Mouse (Mus musculus): Measurements from ENCODE around the gene Fgfr2. TPM values are rescaled to one million over a fixed set of nuclear protein-coding genes. Genes with fewer than 3 reads are reported as not detected.
A peak's percentile ranks its signal among the peaks of the same experiment; 100 is the strongest.

The Fgfr2 gene
- polyA plus RNA-seq, 1 experiment from 2014 or later, result 104 TPM

DNA sequence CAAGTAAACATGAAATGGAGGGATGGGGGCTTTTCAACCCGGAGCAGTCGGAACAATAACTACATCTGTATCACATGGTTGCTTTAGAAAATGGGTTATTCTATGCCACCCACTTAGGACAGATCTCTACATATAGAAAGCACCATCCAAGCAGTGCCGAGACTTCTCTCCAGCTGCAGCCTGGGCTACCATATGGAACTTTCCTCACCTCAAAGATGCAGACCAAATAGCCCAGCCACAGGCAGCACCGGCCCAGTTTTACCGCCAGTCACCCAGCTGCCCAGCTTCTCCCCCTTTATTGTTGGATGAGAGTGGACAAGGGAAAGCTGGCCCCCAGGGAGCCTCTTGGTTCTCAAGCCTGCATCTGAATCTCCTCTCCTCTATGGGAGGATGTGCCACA is 1172.0 kb downstream of the Fgfr2 start:
- H3K27me3 ChIP-seq (replicated peaks), result no peaks in the 10 kb centered on the region
- WGBS, result 74% methylated on average over 5 of the region's 5 CpGs
- H3K9ac ChIP-seq, result no peak overlapping the region
- no peaks in the 10 kb centered on the region for H3K4me1 ChIP-seq
- ATAC-seq (ENCODE audit: insufficient read depth, low FRiP score, low read depth), result no peak
- no peaks in the 10 kb centered on the region for H3K9me3 ChIP-seq
- H3K4me3 ChIP-seq (replicated peaks), result no peak overlapping the region
- H3K27ac ChIP-seq, result no peak overlapping the region
- H3K36me3 ChIP-seq, result no peaks in the 10 kb centered on the region
- no peak overlapping the region for H3K4me2 ChIP-seq

DNA sequence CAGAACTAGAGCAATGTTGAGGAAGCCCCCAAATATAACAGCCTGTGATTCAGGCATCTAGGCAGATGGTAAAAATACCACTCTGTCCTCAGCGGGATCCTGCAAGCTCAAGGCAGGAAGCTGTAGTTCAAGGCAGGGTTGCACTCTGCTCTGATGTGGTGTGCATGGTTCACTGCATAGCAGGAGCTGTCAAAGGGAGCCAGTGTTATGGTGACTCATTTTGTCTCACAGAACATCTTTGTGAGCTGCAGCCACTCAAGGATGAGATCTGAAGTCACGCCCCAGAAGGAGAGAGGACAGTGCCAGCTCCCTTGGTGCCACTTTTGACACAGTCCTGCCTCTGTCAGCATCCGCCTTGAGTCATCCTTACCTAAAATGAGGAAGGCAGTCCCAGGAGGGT is 1185.5 kb downstream of the Fgfr2 start:
- no peak overlapping the region for H3K4me2 ChIP-seq
- H3K36me3 ChIP-seq, result no peaks in the 10 kb centered on the region
- no peak overlapping the region for H3K4me3 ChIP-seq (replicated peaks)
- H3K9ac ChIP-seq, result no peak overlapping the region
- no peak overlapping the region for H3K27ac ChIP-seq
- ATAC-seq (ENCODE audit: insufficient read depth, low FRiP score, low read depth), result no peak
- no peaks in the 10 kb centered on the region for H3K27me3 ChIP-seq (replicated peaks)
- H3K4me1 ChIP-seq, result no peaks in the 10 kb centered on the region
- no peaks in the 10 kb centered on the region for H3K9me3 ChIP-seq
- WGBS, result 73% methylated on average over 3 of the region's 3 CpGs

DNA sequence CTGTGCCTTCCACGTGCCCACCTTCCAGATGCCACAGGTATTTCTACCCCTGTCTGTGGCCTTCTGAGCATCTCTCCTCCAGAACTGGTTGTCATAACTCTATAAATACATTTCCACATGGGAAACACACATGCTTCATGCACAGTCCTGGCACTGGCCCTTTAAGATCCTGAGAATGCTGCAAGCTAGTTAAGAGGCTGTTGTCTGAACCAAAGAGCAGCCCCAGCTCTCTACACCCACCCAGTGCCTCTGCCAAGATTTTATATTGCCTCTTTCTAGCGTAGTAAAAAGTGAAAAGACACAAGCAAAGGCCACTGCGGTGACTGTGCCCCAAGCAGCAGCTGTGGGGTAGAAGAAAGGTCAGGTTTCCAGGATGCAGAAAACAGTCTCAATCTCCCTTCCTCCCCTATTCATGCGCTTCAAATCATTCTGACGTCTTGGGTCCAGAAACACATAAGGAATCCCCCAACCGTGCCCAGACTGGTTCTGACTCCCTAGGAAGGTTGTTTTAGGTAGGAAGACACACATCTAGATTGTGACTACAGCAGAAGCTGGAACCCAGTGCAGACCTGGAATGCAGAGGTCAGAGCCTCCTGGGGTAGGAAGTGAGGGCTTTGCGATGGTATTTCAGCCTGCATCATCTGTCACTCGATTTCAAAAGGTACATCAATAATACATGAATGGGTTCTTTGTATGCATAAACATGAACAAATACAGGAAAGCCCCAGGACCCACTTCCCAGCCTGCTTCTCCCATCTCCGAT is 1195.7 kb downstream of the Fgfr2 start:
- no peaks in the 10 kb centered on the region for H3K4me1 ChIP-seq
- no peak overlapping the region for H3K4me2 ChIP-seq
- ATAC-seq (ENCODE audit: insufficient read depth, low FRiP score, low read depth), result no peak
- no peak overlapping the region for H3K27ac ChIP-seq
- no peaks in the 10 kb centered on the region for H3K9me3 ChIP-seq
- H3K36me3 ChIP-seq, result no peaks in the 10 kb centered on the region
- no peak overlapping the region for H3K4me3 ChIP-seq (replicated peaks)
- H3K9ac ChIP-seq, result no peak overlapping the region
- 39% methylated on average over 9 of the region's 9 CpGs for WGBS
- H3K27me3 ChIP-seq (replicated peaks), result no peaks in the 10 kb centered on the region

DNA sequence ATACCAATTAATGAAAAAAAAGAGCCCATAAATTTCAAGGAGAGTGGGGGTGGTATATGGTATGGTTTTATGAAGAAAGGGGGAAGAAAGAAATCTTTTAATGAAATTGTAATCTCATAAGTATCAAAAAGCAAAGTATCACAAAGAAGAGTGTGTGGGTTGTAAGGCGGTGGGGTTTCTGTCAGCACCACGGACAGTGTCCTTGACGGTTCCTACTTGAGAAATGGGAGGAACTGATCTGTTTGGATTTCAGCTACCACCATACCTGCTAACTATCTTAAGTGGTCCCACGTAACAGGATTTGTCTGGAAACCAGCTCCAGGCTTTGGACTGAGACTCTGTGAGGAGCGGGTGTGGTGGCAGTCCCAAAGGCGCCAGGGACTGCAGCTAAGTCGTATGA is 1205.8 kb downstream of the Fgfr2 start:
- no peak overlapping the region for H3K4me3 ChIP-seq (replicated peaks)
- H3K9me3 ChIP-seq, result no peaks in the 10 kb centered on the region
- H3K4me2 ChIP-seq, result no peak overlapping the region
- H3K36me3 ChIP-seq, result no peaks in the 10 kb centered on the region
- H3K4me1 ChIP-seq, result no peaks in the 10 kb centered on the region
- no peaks in the 10 kb centered on the region for H3K27me3 ChIP-seq (replicated peaks)
- no peak overlapping the region for H3K9ac ChIP-seq
- H3K27ac ChIP-seq, result no peak overlapping the region
- ATAC-seq (ENCODE audit: insufficient read depth, low FRiP score, low read depth), result no peak
- 42% methylated on average over 7 of the region's 7 CpGs for WGBS

DNA sequence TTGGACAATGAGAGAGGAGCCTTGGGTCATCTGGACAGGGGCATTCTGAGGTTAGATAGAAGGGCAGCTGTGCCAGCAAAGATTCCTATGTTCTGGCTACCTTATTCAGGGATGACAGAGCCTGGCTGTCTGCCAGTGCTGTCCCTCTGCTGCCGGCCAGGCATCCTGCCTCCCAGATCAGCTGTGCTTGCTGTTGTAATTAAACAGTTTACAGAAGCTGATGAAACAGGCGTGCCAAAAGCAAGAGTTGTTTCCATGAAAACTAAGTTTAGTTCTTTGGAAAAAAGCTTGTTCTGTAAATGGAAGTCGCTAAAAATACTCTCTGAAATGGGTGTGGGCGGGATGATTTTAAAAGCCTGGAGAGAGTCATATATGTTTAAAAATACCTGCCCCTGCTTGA is 1213.5 kb downstream of the Fgfr2 start:
- H3K27ac ChIP-seq, result no peak overlapping the region
- H3K4me2 ChIP-seq, result no peak overlapping the region
- H3K36me3 ChIP-seq, result no peaks in the 10 kb centered on the region
- H3K9me3 ChIP-seq, result no peaks in the 10 kb centered on the region
- ATAC-seq (ENCODE audit: insufficient read depth, low FRiP score, low read depth), result no peak
- no peaks in the 10 kb centered on the region for H3K27me3 ChIP-seq (replicated peaks)
- 31% methylated on average over 4 of the region's 4 CpGs for WGBS
- no peak overlapping the region for H3K4me3 ChIP-seq (replicated peaks)
- H3K4me1 ChIP-seq, result no peaks in the 10 kb centered on the region
- H3K9ac ChIP-seq, result no peak overlapping the region

DNA sequence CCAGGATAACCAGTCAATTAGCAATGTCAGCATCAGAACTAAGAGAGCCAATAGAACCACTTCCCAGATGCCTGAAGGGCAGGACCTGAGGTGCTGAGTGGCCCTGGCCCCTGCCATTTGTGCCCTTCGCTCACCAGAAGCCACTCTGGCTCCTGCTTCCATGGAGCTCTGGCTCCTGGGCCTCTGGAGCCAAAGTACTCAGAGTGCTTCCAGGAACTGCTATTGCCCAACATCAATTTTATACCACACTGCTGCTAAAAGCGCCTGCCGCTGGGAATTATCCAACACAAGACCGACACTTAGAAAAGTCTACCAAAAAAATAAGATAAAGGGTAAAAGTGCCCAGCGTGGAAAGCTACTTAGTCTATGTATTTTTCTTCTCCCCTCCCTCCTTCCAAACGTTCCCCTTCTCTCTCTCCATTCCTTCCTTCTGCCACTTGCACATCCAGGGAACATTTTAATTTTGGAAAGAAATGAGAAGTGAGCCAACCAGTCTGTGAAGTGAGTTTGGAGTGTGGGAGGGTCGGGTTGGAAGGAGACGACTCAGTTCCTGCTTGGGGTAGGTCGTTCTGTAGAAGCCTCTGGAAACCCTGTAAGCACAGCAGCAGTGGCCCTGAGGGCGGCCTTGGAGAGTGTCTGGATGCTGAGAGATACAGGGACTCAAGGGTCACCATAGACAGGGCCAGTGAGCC is 1216.5 kb downstream of the Fgfr2 start:
- Histone ChIP-seq H3K27me3 (replicated peaks) (no peaks in the 10 kb centered on the region), H3K4me2 (no peak overlapping the region), H3K27ac (no peak overlapping the region), H3K4me3 (replicated peaks) (no peak overlapping the region), H3K4me1 (no peaks in the 10 kb centered on the region), H3K9me3 (no peaks in the 10 kb centered on the region), H3K9ac (no peak overlapping the region), H3K36me3 (no peaks in the 10 kb centered on the region)
- 77% methylated on average over 10 of the region's 10 CpGs for WGBS
- ATAC-seq (ENCODE audit: insufficient read depth, low FRiP score, low read depth), result no peak

DNA sequence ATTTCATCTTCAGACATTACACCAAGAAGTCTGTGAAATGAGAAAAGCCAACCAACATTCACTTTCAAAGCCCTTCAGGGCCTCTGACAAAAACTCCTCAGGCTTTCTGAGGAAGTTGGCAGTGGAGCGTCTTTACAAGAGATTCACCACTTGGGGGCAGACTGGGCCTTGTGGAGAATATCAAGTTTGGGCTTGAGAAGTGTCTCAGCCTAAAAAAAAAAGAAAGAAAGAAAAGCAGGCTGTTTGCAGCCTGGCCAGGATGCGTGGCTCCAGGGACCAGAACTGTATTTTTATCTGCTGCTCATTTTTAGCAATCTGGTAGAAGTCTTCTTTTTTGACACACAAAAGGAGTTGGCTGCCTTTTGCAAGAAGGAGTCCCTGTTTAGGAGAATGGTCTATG is 1223.8 kb downstream of the Fgfr2 start:
- no peaks in the 10 kb centered on the region for H3K36me3 ChIP-seq

DNA sequence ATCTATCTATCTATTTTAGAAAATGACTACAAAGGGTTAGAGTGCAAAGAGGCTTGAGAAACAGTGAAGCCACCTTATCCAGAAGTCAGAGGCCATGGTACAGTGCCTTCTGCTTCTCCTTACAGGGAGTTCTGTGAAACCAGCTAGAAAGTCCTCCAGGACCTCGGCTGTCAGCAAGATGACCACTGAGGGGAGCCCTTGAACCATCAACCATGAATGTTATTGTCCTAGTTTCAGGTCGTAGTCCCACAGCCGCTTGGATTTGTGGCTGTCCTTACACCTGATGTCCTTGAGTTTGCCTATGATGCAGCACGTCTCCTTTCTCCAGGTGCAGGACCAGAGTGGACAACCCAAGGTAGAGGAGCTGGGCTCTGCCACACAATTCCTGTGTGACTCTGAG is 1225.9 kb downstream of the Fgfr2 start:
- WGBS, result 11% methylated on average over 4 of the region's 4 CpGs
- no peaks in the 10 kb centered on the region for H3K9me3 ChIP-seq
- no peak overlapping the region for H3K9ac ChIP-seq
- no peaks in the 10 kb centered on the region for H3K36me3 ChIP-seq
- no peak overlapping the region for H3K4me3 ChIP-seq (replicated peaks)
- no peak for ATAC-seq (ENCODE audit: insufficient read depth, low FRiP score, low read depth)
- no peaks in the 10 kb centered on the region for H3K27me3 ChIP-seq (replicated peaks)
- no peak overlapping the region for H3K27ac ChIP-seq
- no peaks in the 10 kb centered on the region for H3K4me1 ChIP-seq
- H3K4me2 ChIP-seq, result no peak overlapping the region

More for the DNA sequence above, 1223.8 kb downstream of the Fgfr2 start:
- 2% methylated on average over 2 of the region's 2 CpGs for WGBS
- no peaks in the 10 kb centered on the region for H3K9me3 ChIP-seq
- H3K4me2 ChIP-seq, result no peak overlapping the region
- no peak overlapping the region for H3K4me3 ChIP-seq (replicated peaks)
- no peaks in the 10 kb centered on the region for H3K27me3 ChIP-seq (replicated peaks)
- ATAC-seq (ENCODE audit: insufficient read depth, low FRiP score, low read depth), result no peak
- H3K27ac ChIP-seq, result no peak overlapping the region
- no peaks in the 10 kb centered on the region for H3K4me1 ChIP-seq
- no peak overlapping the region for H3K9ac ChIP-seq

DNA sequence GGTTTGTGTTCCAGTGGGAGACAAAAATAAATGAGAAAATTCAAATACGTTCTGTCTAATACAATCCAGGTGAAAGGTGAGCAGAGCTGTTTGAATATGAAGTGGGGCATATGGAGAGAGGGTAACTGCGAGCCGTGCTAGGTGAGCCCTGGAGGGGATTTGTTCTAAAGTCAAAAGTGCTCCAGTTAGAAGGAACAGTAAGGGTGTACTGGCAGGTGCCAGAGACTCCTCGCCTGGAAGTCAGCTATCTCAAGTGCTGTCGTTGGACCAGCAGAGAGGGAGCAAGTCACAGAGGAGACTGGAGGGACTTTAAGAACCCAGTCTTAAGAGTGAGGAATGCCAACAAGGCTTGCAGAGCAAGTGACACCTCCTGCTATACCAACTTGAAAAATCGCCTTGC is 1240.3 kb downstream of the Fgfr2 start:
- no peak overlapping the region for H3K9ac ChIP-seq
- WGBS, result 59% methylated on average over 6 of the region's 6 CpGs

DNA sequence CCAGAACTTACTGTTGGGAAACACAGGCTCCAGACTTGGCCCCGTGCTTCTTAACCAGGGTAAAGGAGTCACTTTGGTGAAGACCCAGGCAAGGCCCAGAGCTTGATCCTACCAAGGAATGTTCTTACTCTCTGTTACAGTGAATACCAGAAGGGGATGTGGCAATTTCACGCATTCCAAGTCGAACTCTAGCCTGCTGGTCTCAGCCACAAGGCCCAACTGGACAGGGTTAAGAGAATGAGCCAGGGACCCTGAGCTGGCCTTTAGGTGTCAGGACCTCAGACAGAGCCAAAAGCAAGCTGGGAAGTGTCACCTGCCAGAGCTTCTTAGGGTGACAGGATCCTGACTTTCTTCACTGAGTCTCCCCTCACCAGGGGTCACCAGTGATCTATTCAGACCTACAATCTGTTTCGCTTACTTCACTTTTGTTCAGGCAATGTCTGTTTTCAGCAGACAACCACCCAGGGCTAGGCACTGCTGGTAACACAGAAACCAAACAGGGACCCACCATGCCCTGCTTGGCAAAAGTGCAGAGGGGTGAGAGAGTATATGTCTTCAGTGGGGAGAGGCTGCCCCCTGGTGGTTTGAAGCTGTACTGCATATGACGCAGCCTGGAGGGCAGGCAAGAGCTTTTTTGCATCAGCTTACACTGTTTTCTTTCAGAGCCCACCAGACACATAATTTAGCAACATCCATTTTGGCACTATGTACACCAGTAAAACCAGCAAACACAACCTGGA is 1241.1 kb downstream of the Fgfr2 start:
- no peaks in the 10 kb centered on the region for H3K9me3 ChIP-seq
- 56% methylated on average over 5 of the region's 5 CpGs for WGBS
- no peak for ATAC-seq (ENCODE audit: insufficient read depth, low FRiP score, low read depth)

More for the DNA sequence above, 1240.3 kb downstream of the Fgfr2 start:
- Histone ChIP-seq H3K27ac (no peak overlapping the region), H3K4me1 (no peaks in the 10 kb centered on the region), H3K4me2 (no peak overlapping the region), H3K27me3 (replicated peaks) (0 out of 2 replicates have a peak, but pooled peaks cover 6% of the 10 kb centered on the region), H3K4me3 (replicated peaks) (no peak overlapping the region), H3K9me3 (no peaks in the 10 kb centered on the region), H3K36me3 (no peaks in the 10 kb centered on the region)
- no peak for ATAC-seq (ENCODE audit: insufficient read depth, low FRiP score, low read depth)

DNA sequence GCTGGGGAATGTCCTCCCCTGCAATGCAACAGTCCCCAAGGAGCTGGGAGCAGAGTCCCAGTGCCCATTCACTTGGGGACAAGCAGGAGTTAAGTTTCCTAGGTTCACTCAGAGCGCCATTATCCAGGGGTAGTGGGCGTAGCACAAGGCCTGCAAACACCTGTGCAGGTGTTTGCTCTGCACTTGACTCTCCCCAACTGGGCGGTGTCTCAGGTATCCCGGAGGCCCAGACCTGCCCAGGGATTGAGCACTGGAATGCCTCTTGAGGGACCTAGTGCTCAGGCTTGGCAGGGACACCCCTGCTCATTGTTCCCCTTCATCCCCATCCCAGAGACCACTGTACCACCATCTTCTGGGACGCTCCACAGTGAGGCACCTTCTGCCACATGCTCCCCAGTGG is 1243.0 kb downstream of the Fgfr2 start:
- 76% methylated on average over 5 of the region's 5 CpGs for WGBS
- H3K27me3 ChIP-seq (replicated peaks), result 0 out of 2 replicates have a peak, but pooled peaks cover under 1% of the 10 kb centered on the region
- H3K27ac ChIP-seq, result no peak overlapping the region
- H3K4me2 ChIP-seq, result no peak overlapping the region
- H3K36me3 ChIP-seq, result no peaks in the 10 kb centered on the region
- H3K4me3 ChIP-seq (replicated peaks), result no peak overlapping the region
- H3K9ac ChIP-seq, result no peak overlapping the region
- peak; percentile 75 for ATAC-seq (ENCODE audit: insufficient read depth, low FRiP score, low read depth)
- H3K4me1 ChIP-seq, result no peaks in the 10 kb centered on the region
- no peaks in the 10 kb centered on the region for H3K9me3 ChIP-seq

More for the DNA sequence above, 1241.1 kb downstream of the Fgfr2 start:
- H3K4me1 ChIP-seq, result no peaks in the 10 kb centered on the region
- no peak overlapping the region for H3K4me3 ChIP-seq (replicated peaks)
- H3K27ac ChIP-seq, result no peak overlapping the region
- H3K9ac ChIP-seq, result no peak overlapping the region
- H3K36me3 ChIP-seq, result no peaks in the 10 kb centered on the region
- 0 out of 2 replicates have a peak, but pooled peaks cover 6% of the 10 kb centered on the region for H3K27me3 ChIP-seq (replicated peaks)
- H3K4me2 ChIP-seq, result no peak overlapping the region

DNA sequence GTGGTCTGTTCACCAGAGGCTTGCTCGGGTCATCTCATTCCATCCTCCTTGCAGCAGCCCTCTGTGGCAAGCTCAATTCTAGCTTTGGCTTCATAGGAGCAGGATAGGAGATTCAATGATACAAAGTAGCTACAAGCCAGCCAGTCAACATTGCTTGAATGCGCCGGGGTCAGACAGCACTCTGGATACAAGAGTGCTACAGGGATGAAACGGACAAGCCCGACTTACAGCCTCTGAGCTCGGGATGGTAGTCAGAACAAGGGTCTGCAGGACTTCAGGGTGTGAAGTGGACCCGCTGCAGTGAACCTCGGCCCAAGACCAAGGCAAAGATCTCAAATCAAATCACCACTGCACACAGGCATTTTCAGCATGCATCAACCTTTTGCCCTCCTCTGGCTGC is 1244.3 kb downstream of the Fgfr2 start:
- no peaks in the 10 kb centered on the region for H3K27me3 ChIP-seq (replicated peaks)

More for the DNA sequence above, 1244.3 kb downstream of the Fgfr2 start:
- no peak overlapping the region for H3K27ac ChIP-seq
- H3K4me3 ChIP-seq (replicated peaks), result no peak overlapping the region
- no peak for ATAC-seq (ENCODE audit: insufficient read depth, low FRiP score, low read depth)
- 63% methylated on average over 8 of the region's 8 CpGs for WGBS
- no peak overlapping the region for H3K9ac ChIP-seq
- H3K4me2 ChIP-seq, result no peak overlapping the region
- H3K36me3 ChIP-seq, result no peaks in the 10 kb centered on the region
- no peaks in the 10 kb centered on the region for H3K4me1 ChIP-seq
- H3K9me3 ChIP-seq, result no peaks in the 10 kb centered on the region
